Mouse (Mus musculus) layer of hippocampus, postnatal 10 days (tissue): ENCODE measurements around the gene Ddit4l. TPM values are rescaled to one million over a fixed set of nuclear protein-coding genes. Genes with fewer than 3 reads are reported as not detected.
"Not testable (repeated sequence)": the region's sequence is repeated elsewhere in the genome, so short reads cannot be mapped to it uniquely, and the experiment has no call there.

ENCODE experiments used
- DNase-seq, 2 experiments: peaks; one replicate each; pipeline ENCODE4 v3.0.0; 2021; ENCODE audit warnings: low spot score in 2 of 2
- microRNA-seq, 2 experiments: library from miRNA; unstranded; fragments of <30 nt; microRNA quantifications; one replicate each; pipeline ENCODE4 v1.2.0; 2021
- total RNA-seq, 2 experiments: library from RNA; stranded (reverse); gene quantifications; 2 replicates each; pipeline ENCODE4 v1.2.3; 2021

The Ddit4l gene
- total RNA-seq, 2 experiments from 2014 or later, result 10.6 to 12.0 TPM

GRCm38 (mm10) chr3:137644947-137645346 is 23.5 kb downstream of the Ddit4l start:
- DNase-seq, result no peak

GRCm38 (mm10) chr3:137647427-137648100 is 26.2 kb downstream of the Ddit4l start:
- DNase-seq, result peak; percentile 19 to 36

GRCm38 (mm10) chr3:137649112-137649511 is 27.7 kb downstream of the Ddit4l start:
- DNase-seq, result no peak

GRCm38 (mm10) chr3:137652853-137653252 is 31.4 kb downstream of the Ddit4l start:
- no peak for DNase-seq

GRCm38 (mm10) chr3:137671224-137671623 is 49.8 kb downstream of the Ddit4l start, which contains the start of gene Gm21962:
Gene Gm21962 (plus strand): TSS chr3:137671524.
- not testable (repeated sequence) for DNase-seq

Small RNAs within 50 kb of the gene (microRNA-seq; reads per million reads assigned to microRNA genes)
- gene Gm22468, result 0 reads per million in 2 experiments

Other genes starting within 250 kb of the Ddit4l start
- gene Gm21962, start 49.9 kb downstream of the Ddit4l start, total RNA-seq, result not detected
- 100 to 1,000 TPM; 193 to 223 TPM for gene H2afz, start 242.9 kb downstream of the Ddit4l start, total RNA-seq
- 10 to 100 TPM; 40.1 to 44.9 TPM for gene Dnajb14, start 246.1 kb downstream of the Ddit4l start, total RNA-seq